Mouse (Mus musculus) cerebellum, adult 8-10 months (tissue): ENCODE measurements around the gene Olfr531.

Source experiments
- DNase-seq: peaks from one replicate; pipeline ENCODE4 v3.0.0; 2022

Gene Olfr531

GRCm38 (mm10) chr7:140402818-140403217 is at the start of gene Olfr531:
Gene Olfr531, minus strand, starts transcription at chr7:140402918.
- no peak for DNase-seq

GRCm38 (mm10) chr7:140443141-140443540 is 40.4 kb upstream of the Olfr531 start:
- no peak for DNase-seq

GRCm38 (mm10) chr7:140421539-140421938 is 18.8 kb upstream of the Olfr531 start, which contains the start of gene Olfr532:
Gene Olfr532, minus strand, starts transcription at chr7:140421639.
- no peak for DNase-seq

GRCm38 (mm10) chr7:140376911-140377310 is 25.8 kb downstream of the Olfr531 start:
- no peak for DNase-seq

- no peak for DNase-seq
Observed at GRCm38 (mm10) chr7:140376231-140376630, 26.5 kb downstream of the Olfr531 start, which contains the start of gene Olfr530. Gene Olfr530, minus strand, starts transcription at chr7:140376331.

- DNase-seq, result no peak
Observed at GRCm38 (mm10) chr7:140374300-140374699, 28.4 kb downstream of the Olfr531 start.

- no peak for DNase-seq
Observed at GRCm38 (mm10) chr7:140361571-140361970, 41.1 kb downstream of the Olfr531 start, which contains the start of gene Olfr60. Gene Olfr60, minus strand, starts transcription at chr7:140361671.
